Comparison of ENCODE assay signal across 8 mouse cellular contexts in the genomic region with DNA sequence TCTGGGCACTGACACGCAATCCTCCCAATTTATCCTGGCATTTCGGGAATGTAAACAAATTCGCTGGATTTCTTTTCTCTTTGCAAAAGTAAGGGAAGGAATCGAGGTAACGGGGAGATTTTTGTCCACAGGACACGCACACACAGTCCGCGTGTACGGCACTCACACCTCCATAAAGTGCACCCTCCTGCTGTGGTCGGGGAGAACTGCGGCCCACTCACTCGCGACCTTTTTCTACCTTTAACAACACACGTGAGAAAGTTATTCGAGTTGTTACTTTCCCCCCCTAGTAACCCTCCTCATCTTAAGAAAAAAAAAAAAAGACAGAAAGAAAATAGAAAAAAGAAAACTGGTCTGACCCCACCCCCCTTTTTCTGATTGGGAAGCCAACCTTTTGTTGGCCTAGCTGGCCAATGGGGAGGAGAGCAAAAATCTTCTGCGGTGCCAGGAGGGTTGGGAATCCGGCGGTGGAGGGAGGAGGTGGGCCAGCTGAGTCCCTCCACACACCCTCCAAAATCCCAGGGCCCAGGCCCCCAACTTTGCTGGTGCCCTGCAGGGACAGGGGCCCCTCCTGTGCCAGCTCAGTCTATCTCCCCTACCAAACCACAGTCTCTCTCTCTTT. TPM values are rescaled to one million over a fixed set of nuclear protein-coding genes. Genes with fewer than 3 reads are reported as not detected.
DNase-seq lines count a peak whose midpoint lies in the region; ATAC-seq lines count a peak whose summit lies in the region.

No protein-coding gene starts in this region.

- peak overlapping the region; percentile 71 for H3K9ac ChIP-seq in limb, embryonic 13.5 days
- no peak overlapping the region for H3K9ac ChIP-seq in stomach, embryonic 15.5 days

- ATAC-seq in limb, embryonic 13.5 days (ENCODE audit: low FRiP score, low read depth) = no peak
- no peak for ATAC-seq in stomach, embryonic 15.5 days (ENCODE audit: insufficient read depth, low FRiP score, low read depth)

- H3K27ac ChIP-seq in forebrain, embryonic 10.5 days = no peak overlapping the region
- no peak overlapping the region for H3K27ac ChIP-seq in limb, embryonic 13.5 days
- H3K27ac ChIP-seq in stomach, embryonic 15.5 days = no peak overlapping the region

- peaks cover 10% of the 10 kb centered on the region for H3K36me3 ChIP-seq in forebrain, embryonic 10.5 days (replicated peaks)
- H3K36me3 ChIP-seq in limb, embryonic 13.5 days = peaks cover 10% of the 10 kb centered on the region
- H3K36me3 ChIP-seq in stomach, embryonic 15.5 days = peaks cover 8% of the 10 kb centered on the region; the same call in 1 of the 2 replicates

- WGBS in forebrain, embryonic 10.5 days = under 1% methylated on average over 18 of the region's 18 CpGs
- WGBS in limb, embryonic 13.5 days = 6% methylated on average over 18 of the region's 18 CpGs
- 30% methylated on average over 18 of the region's 18 CpGs for WGBS in stomach, embryonic 15.5 days

- peak overlapping the region; percentile 94 for H3K4me2 ChIP-seq in limb, embryonic 13.5 days (replicated peaks)
- H3K4me2 ChIP-seq in stomach, embryonic 15.5 days = peak overlapping the region; percentile 92

- H3K4me1 ChIP-seq in forebrain, embryonic 10.5 days = peaks cover 92% of the 10 kb centered on the region
- H3K4me1 ChIP-seq in limb, embryonic 13.5 days = peaks cover 80% of the 10 kb centered on the region
- H3K4me1 ChIP-seq in stomach, embryonic 15.5 days = peaks cover 68% of the 10 kb centered on the region

- peak; percentile 6 for DNase-seq in ovary, postnatal 36 days (ENCODE audit: low spot score)
- DNase-seq in ovary, postnatal 10 days (ENCODE audit: low spot score) = no peak
- peak; percentile 51 for DNase-seq in forebrain, embryonic 10.5 days (ENCODE audit: extremely low spot score, low spot score)
- DNase-seq in urinary bladder, postnatal 36 days (ENCODE audit: low spot score in 2 of 2) = no peak
- no peak for DNase-seq in cerebellum, adult 11-12 months
- no peak for DNase-seq in right cerebral cortex, postnatal 14 days

- peaks cover 92% of the 10 kb centered on the region for H3K27me3 ChIP-seq in forebrain, embryonic 10.5 days (ENCODE audit: poor library complexity, severe bottlenecking)
- H3K27me3 ChIP-seq in limb, embryonic 13.5 days = peaks cover 64% of the 10 kb centered on the region
- peaks cover 63% of the 10 kb centered on the region for H3K27me3 ChIP-seq in stomach, embryonic 15.5 days (replicated peaks)

- no peaks in the 10 kb centered on the region for H3K9me3 ChIP-seq in forebrain, embryonic 10.5 days
- no peaks in the 10 kb centered on the region for H3K9me3 ChIP-seq in limb, embryonic 13.5 days
- H3K9me3 ChIP-seq in stomach, embryonic 15.5 days = no peaks in the 10 kb centered on the region

- H3K4me3 ChIP-seq in forebrain, embryonic 10.5 days = peak overlapping the region; percentile 70
- H3K4me3 ChIP-seq in limb, embryonic 13.5 days = peak overlapping the region; percentile 55
- peak overlapping the region; percentile 43 for H3K4me3 ChIP-seq in stomach, embryonic 15.5 days (replicated peaks)

RNA-seq across cellular contexts. Expression of gene Cbx8, which starts 2.9 kb away (rescaled TPM):
- 9.5 and 11.3 TPM in 2 replicates for polyA plus RNA-seq in forebrain, embryonic 10.5 days (2016; fragmentation: Nextera tagmentation; extraction: Ambion mirVana)
- polyA plus RNA-seq in limb, embryonic 13.5 days (2015; fragmentation: Nextera tagmentation; extraction: Ambion mirVana) = 9.4 and 10.6 TPM in 2 replicates
- polyA plus RNA-seq in stomach, embryonic 15.5 days (2015; fragmentation: Nextera tagmentation; extraction: Ambion mirVana) = 6.9 and 7.2 TPM in 2 replicates

RNA-seq across cellular contexts. Expression of gene Cbx2, which starts 15.1 kb away (rescaled TPM):
- 115 and 127 TPM in 2 replicates for polyA plus RNA-seq in forebrain, embryonic 10.5 days (2016; fragmentation: Nextera tagmentation; extraction: Ambion mirVana)
- 62.8 and 66.7 TPM in 2 replicates for polyA plus RNA-seq in limb, embryonic 13.5 days (2015; fragmentation: Nextera tagmentation; extraction: Ambion mirVana)
- 21.3 and 24.8 TPM in 2 replicates for polyA plus RNA-seq in stomach, embryonic 15.5 days (2015; fragmentation: Nextera tagmentation; extraction: Ambion mirVana)

RNA-seq across cellular contexts. Expression of gene Cbx4, which starts 48.1 kb away (rescaled TPM):
- 3.3 and 4.6 TPM in 2 replicates for polyA plus RNA-seq in forebrain, embryonic 10.5 days (2016; fragmentation: Nextera tagmentation; extraction: Ambion mirVana)
- polyA plus RNA-seq in limb, embryonic 13.5 days (2015; fragmentation: Nextera tagmentation; extraction: Ambion mirVana) = 10.7 and 11.3 TPM in 2 replicates
- polyA plus RNA-seq in stomach, embryonic 15.5 days (2015; fragmentation: Nextera tagmentation; extraction: Ambion mirVana) = 10.2 and 10.3 TPM in 2 replicates

RNA-seq across cellular contexts. Expression of gene Enpp7, which starts 49.9 kb away (rescaled TPM):
- polyA plus RNA-seq in forebrain, embryonic 10.5 days (2016; fragmentation: Nextera tagmentation; extraction: Ambion mirVana) = not detected in 2 replicates
- not detected in 2 replicates for polyA plus RNA-seq in limb, embryonic 13.5 days (2015; fragmentation: Nextera tagmentation; extraction: Ambion mirVana)
- polyA plus RNA-seq in stomach, embryonic 15.5 days (2015; fragmentation: Nextera tagmentation; extraction: Ambion mirVana) = not detected in 2 replicates

Comparison
In these comparisons a context has a peak if more than half of its experiments do, and no peak if none do; other contexts are left out.
1. DNase-seq: peak in ovary, postnatal 36 days (single experiment) and forebrain, embryonic 10.5 days (single experiment); none in ovary, postnatal 10 days (single experiment), urinary bladder, postnatal 36 days (0 of 2), cerebellum, adult 11-12 months (single experiment) and right cerebral cortex, postnatal 14 days (single experiment).
2. Peak in every context shown above with its lines, with median percentiles within 50 percentile points of each other: H3K4me3 ChIP-seq.